Mouse (Mus musculus): Measurements from ENCODE around the gene Mfsd11. TPM values are rescaled to one million over a fixed set of nuclear protein-coding genes. Genes with fewer than 3 reads are reported as not detected.
A peak's percentile ranks its signal among the peaks of the same experiment; 100 is the strongest.
"Not testable (repeated sequence)": the region's sequence is repeated elsewhere in the genome, so short reads cannot be mapped to it uniquely, and the experiment has no call there.

The Mfsd11 gene
- polyA plus RNA-seq, 1 experiment from 2014 or later = 41.1 TPM

DNA sequence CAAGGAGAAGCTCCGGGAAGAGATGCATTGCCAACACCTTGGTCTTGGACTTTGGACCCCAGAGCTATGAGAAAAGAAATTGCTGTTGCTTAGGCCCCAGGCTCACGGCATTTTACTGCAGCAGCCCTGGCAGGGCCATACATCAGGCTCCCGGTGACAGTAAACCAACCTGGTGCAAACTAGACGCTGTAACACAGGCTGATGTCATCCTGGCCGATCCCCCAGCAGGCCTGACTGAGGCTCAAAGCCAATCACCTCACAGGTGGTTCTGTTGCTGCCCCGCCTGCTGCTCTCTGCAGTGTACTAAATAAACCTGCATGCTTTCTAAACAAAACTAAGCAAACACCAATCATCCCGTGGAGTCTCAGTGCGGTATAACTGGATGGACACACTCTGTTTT lies 33.5 kb upstream of the Mfsd11 start:
- no peak overlapping the region for H3K27ac ChIP-seq (ENCODE audit: low read depth, low read length)
- WGBS = 50% methylated on average over 8 of the region's 8 CpGs

GRCm38 (mm10) chr11:116819932-116820593 lies 32.2 kb upstream of the Mfsd11 start:
- H3K9ac ChIP-seq (ENCODE audit: low read length) = no peak overlapping the region
- 93% methylated on average over 5 of the region's 5 CpGs for WGBS
- DNase-seq (ENCODE audit: low spot score) = no peak
- no peak overlapping the region for H3K4me2 ChIP-seq (ENCODE audit: low read depth)
- peaks cover 19% of the 10 kb centered on the region for H3K4me1 ChIP-seq (ENCODE audit: control insufficient read depth, insufficient read depth, low read length)
- no peak overlapping the region for H3K27ac ChIP-seq (ENCODE audit: low read depth, low read length)
- no peaks in the 10 kb centered on the region for H3K27me3 ChIP-seq (ENCODE audit: control insufficient read depth, insufficient read depth, low read length)
- H3K9me3 ChIP-seq (ENCODE audit: control insufficient read depth, low read length) = no peaks in the 10 kb centered on the region
- H3K4me3 ChIP-seq (ENCODE audit: low read depth, low read length) = no peak overlapping the region
- H3K36me3 ChIP-seq (ENCODE audit: control insufficient read depth, insufficient read depth, low read length) = no peaks in the 10 kb centered on the region; the same call in 1 of the 2 replicates
- ATAC-seq (ENCODE audit: insufficient read depth, low FRiP score, low TSS enrichment) = no peak

More for the DNA sequence above, 33.5 kb upstream of the Mfsd11 start:
- H3K4me2 ChIP-seq (ENCODE audit: low read depth) = no peak overlapping the region
- no peak overlapping the region for H3K9ac ChIP-seq (ENCODE audit: low read length)
- no peaks in the 10 kb centered on the region; the same call in 1 of the 2 replicates for H3K36me3 ChIP-seq (ENCODE audit: control insufficient read depth, insufficient read depth, low read length)
- peaks cover 32% of the 10 kb centered on the region for H3K4me1 ChIP-seq (ENCODE audit: control insufficient read depth, insufficient read depth, low read length)
- no peak overlapping the region for H3K4me3 ChIP-seq (ENCODE audit: low read depth, low read length)
- H3K9me3 ChIP-seq (ENCODE audit: control insufficient read depth, low read length) = no peaks in the 10 kb centered on the region
- ATAC-seq (ENCODE audit: insufficient read depth, low FRiP score, low TSS enrichment) (no peak), DNase-seq (ENCODE audit: low spot score) (no peak)
- H3K27me3 ChIP-seq (ENCODE audit: control insufficient read depth, insufficient read depth, low read length) = no peaks in the 10 kb centered on the region

DNA sequence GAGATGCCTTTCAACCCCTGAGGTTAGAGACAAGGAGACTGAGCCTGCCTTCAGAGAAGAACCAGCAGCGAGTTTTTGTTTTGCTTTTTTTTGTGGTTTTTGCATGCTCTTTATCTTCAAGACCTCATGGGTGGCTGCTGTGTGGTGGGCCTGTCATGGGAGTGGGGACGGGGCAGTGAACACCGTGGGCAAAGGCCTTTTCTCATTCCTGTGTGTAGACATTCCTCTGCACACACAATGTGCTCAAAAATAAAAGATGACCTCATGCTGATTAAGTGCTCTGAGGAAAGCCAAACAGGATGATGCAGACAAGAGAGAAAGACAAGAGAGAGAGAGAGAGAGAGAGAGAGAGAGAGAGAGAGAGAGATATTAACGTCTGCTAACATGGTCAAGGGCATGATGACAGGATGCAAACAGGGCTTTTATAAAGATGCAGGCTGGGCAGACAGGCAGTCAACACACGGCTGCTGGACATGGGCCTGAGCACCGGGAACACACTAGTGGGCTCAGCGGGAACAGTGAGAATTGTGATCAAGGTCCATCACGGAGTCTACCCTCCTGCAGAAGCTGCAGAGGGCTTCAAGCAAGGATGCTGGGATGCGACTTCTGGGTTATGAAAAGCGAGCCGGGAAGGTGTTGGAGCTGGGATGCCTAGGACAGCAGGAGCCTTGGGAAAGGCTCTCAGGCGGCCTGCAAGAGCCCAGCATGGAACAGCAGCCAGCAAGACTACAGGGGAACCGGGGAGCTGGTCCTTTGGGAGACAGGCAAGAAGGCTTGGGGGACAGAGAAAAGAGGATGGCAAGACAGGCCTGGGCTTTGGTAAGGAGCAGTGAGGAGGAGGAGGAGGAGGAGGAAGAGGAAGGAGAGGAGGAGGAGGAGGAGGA lies 30.9 kb upstream of the Mfsd11 start:
- DNase-seq (ENCODE audit: low spot score) = no peak
- no peak overlapping the region for H3K27ac ChIP-seq (ENCODE audit: low read depth, low read length)

DNA sequence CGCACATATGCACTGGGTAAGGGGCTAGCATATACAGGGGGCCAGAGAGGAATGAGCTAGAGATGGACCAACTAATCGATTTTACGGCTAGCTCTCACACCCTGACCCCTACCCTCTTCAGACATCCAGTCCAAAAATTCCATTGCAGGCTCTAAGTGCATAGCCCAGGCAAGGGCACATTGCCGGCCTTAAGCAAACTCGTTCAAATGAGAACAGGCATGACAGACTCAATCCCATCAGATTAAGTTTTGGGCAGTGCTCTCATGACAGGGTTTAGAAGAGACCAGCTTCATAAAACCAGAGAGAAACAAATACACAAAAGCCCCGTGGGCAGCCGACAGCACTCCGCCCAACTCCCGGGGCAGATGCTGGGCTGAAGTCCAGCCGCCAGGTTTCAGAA lies 30.0 kb upstream of the Mfsd11 start:
- Histone ChIP-seq H3K27me3 (ENCODE audit: control insufficient read depth, insufficient read depth, low read length) (no peaks in the 10 kb centered on the region), H3K36me3 (ENCODE audit: control insufficient read depth, insufficient read depth, low read length) (no peaks in the 10 kb centered on the region; the same call in 1 of the 2 replicates), H3K9ac (ENCODE audit: low read length) (no peak overlapping the region), H3K4me1 (ENCODE audit: control insufficient read depth, insufficient read depth, low read length) (peaks cover 32% of the 10 kb centered on the region), H3K9me3 (ENCODE audit: control insufficient read depth, low read length) (no peaks in the 10 kb centered on the region), H3K27ac (ENCODE audit: low read depth, low read length) (no peak overlapping the region), H3K4me2 (ENCODE audit: low read depth) (no peak overlapping the region), H3K4me3 (ENCODE audit: low read depth, low read length) (no peak overlapping the region)
- ATAC-seq (ENCODE audit: insufficient read depth, low FRiP score, low TSS enrichment) (no peak), DNase-seq (ENCODE audit: low spot score) (no peak)
- 78% methylated on average over 10 of the region's 10 CpGs for WGBS

More for the DNA sequence above, 30.9 kb upstream of the Mfsd11 start:
- no peak overlapping the region for H3K4me3 ChIP-seq (ENCODE audit: low read depth, low read length)
- ATAC-seq (ENCODE audit: insufficient read depth, low FRiP score, low TSS enrichment) = no peak
- H3K27me3 ChIP-seq (ENCODE audit: control insufficient read depth, insufficient read depth, low read length) = no peaks in the 10 kb centered on the region
- H3K9me3 ChIP-seq (ENCODE audit: control insufficient read depth, low read length) = no peaks in the 10 kb centered on the region
- H3K9ac ChIP-seq (ENCODE audit: low read length) = peak overlapping the region; percentile 26
- no peak overlapping the region for H3K4me2 ChIP-seq (ENCODE audit: low read depth)
- H3K36me3 ChIP-seq (ENCODE audit: control insufficient read depth, insufficient read depth, low read length) = no peaks in the 10 kb centered on the region; the same call in 1 of the 2 replicates
- 65% methylated on average over 13 of the region's 13 CpGs for WGBS
- peaks cover 24% of the 10 kb centered on the region for H3K4me1 ChIP-seq (ENCODE audit: control insufficient read depth, insufficient read depth, low read length)

DNA sequence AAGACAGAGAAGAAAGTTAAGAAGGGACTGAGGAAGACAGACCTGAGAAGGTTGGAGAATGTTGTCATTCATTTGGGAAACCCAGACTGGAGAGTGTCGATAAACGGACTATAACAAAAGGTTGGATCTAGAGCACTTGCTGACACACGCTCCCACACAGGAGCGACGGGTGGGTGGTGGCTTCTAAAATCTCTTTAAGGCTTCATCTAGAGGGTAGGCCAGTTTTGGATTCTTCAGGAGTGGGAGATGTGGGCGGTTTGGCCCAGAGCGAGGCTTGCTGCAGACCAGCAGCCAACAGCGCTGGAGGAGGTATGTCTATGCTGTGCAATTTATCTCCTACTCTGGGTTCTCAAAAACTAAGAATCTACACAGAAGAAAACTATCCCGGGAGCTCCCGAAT lies 29.6 kb upstream of the Mfsd11 start:
- H3K4me2 ChIP-seq (ENCODE audit: low read depth) = no peak overlapping the region
- H3K9ac ChIP-seq (ENCODE audit: low read length) = no peak overlapping the region
- WGBS = 95% methylated on average over 10 of the region's 10 CpGs
- H3K9me3 ChIP-seq (ENCODE audit: control insufficient read depth, low read length) = no peaks in the 10 kb centered on the region
- no peak overlapping the region for H3K27ac ChIP-seq (ENCODE audit: low read depth, low read length)
- H3K27me3 ChIP-seq (ENCODE audit: control insufficient read depth, insufficient read depth, low read length) = no peaks in the 10 kb centered on the region
- H3K4me1 ChIP-seq (ENCODE audit: control insufficient read depth, insufficient read depth, low read length) = peaks cover 35% of the 10 kb centered on the region
- no peak overlapping the region for H3K4me3 ChIP-seq (ENCODE audit: low read depth, low read length)
- ATAC-seq (ENCODE audit: insufficient read depth, low FRiP score, low TSS enrichment) = no peak
- no peak for DNase-seq (ENCODE audit: low spot score)
- no peaks in the 10 kb centered on the region; the same call in 1 of the 2 replicates for H3K36me3 ChIP-seq (ENCODE audit: control insufficient read depth, insufficient read depth, low read length)

DNA sequence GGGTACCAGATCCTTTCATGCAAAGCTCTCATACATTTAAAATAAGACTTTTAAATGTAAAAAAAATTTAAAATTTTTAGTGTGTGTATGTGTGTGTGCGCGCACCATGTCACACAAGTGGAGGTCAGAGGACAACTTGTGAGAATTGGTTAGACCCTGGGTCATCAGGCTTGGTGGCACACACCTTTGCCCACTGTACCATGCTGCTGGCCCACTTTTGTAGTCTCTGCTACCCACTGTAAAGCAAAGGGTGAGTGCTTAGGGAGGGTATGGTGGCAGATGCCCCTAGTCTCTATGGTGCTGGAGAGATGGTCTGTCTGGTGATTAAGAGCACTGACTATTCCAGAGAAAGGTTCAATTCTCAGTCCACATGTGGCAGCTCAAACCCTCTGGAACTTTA lies 29.0 kb upstream of the Mfsd11 start:
- Histone ChIP-seq H3K4me1 (ENCODE audit: control insufficient read depth, insufficient read depth, low read length) (peaks cover 35% of the 10 kb centered on the region), H3K27ac (ENCODE audit: low read depth, low read length) (no peak overlapping the region), H3K9ac (ENCODE audit: low read length) (no peak overlapping the region), H3K27me3 (ENCODE audit: control insufficient read depth, insufficient read depth, low read length) (no peaks in the 10 kb centered on the region), H3K36me3 (ENCODE audit: control insufficient read depth, insufficient read depth, low read length) (no peaks in the 10 kb centered on the region; the same call in 1 of the 2 replicates), H3K4me2 (ENCODE audit: low read depth) (no peak overlapping the region), H3K9me3 (ENCODE audit: control insufficient read depth, low read length) (no peaks in the 10 kb centered on the region), H3K4me3 (ENCODE audit: low read depth, low read length) (no peak overlapping the region)
- ATAC-seq (ENCODE audit: insufficient read depth, low FRiP score, low TSS enrichment) (no peak), DNase-seq (ENCODE audit: low spot score) (no peak)
- 99% methylated on average over 2 of the region's 2 CpGs for WGBS

DNA sequence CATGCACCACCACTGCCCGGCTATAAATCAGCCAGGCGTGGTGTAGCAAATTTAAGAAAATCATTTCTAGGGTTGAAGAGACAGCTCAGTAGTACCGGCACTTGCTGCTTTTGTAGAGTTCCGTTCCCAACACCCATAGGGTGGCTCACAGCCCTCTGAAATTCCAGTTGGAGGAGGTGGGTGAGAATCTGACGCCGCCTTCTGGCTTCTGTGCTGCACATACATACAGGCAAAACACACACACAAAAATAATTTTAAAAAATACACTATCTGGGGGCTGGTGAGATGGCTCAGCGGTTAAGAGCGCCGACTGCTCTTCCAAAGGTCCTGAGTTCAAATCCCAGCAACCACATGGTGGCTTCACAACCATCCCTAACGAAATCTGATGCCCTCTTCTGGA lies 28.4 kb upstream of the Mfsd11 start:
- not testable (repeated sequence) for H3K9ac ChIP-seq (ENCODE audit: low read length); H3K4me3 ChIP-seq (ENCODE audit: low read depth, low read length); H3K9me3 ChIP-seq (ENCODE audit: control insufficient read depth, low read length); DNase-seq (ENCODE audit: low spot score); H3K27ac ChIP-seq (ENCODE audit: low read depth, low read length); H3K36me3 ChIP-seq (ENCODE audit: control insufficient read depth, insufficient read depth, low read length); H3K27me3 ChIP-seq (ENCODE audit: control insufficient read depth, insufficient read depth, low read length); H3K4me2 ChIP-seq (ENCODE audit: low read depth); ATAC-seq (ENCODE audit: insufficient read depth, low FRiP score, low TSS enrichment)
- H3K4me1 ChIP-seq (ENCODE audit: control insufficient read depth, insufficient read depth, low read length) = peaks cover 32% of the 10 kb centered on the region
- WGBS = 95% methylated on average over 10 of the region's 10 CpGs

GRCm38 (mm10) chr11:116825230-116825629 lies 27.0 kb upstream of the Mfsd11 start:
- no peaks in the 10 kb centered on the region for H3K27me3 ChIP-seq (ENCODE audit: control insufficient read depth, insufficient read depth, low read length)
- WGBS = 58% methylated on average over 5 of the region's 5 CpGs
- H3K4me2 ChIP-seq (ENCODE audit: low read depth) = peak overlapping the region; percentile 90
- H3K36me3 ChIP-seq (ENCODE audit: control insufficient read depth, insufficient read depth, low read length) = no peaks in the 10 kb centered on the region
- peak; percentile 41 for DNase-seq (ENCODE audit: low spot score)
- peak; percentile 31; the same call in 1 of the 2 replicates for ATAC-seq (ENCODE audit: insufficient read depth, low FRiP score, low TSS enrichment)
- 0 out of 2 replicates have a peak overlapping the region, but pooled peaks have one; percentile 9 for H3K4me3 ChIP-seq (ENCODE audit: low read depth, low read length)
- H3K9me3 ChIP-seq (ENCODE audit: control insufficient read depth, low read length) = no peaks in the 10 kb centered on the region
- H3K9ac ChIP-seq (ENCODE audit: low read length) = peak overlapping the region; percentile 18; the same call in 1 of the 2 replicates
- peaks cover 32% of the 10 kb centered on the region for H3K4me1 ChIP-seq (ENCODE audit: control insufficient read depth, insufficient read depth, low read length)
- H3K27ac ChIP-seq (ENCODE audit: low read depth, low read length) = peak overlapping the region; percentile 88
